Mouse (Mus musculus): ENCODE results near the gene Gmpr2. TPM values are rescaled to one million over a fixed set of nuclear protein-coding genes. Genes with fewer than 3 reads are reported as not detected.
A peak's percentile ranks its signal among the peaks of the same experiment; 100 is the strongest.

The Gmpr2 gene
- total and polyA plus RNA-seq, 2 experiments, result 9.9 to 13.1 TPM

DNA sequence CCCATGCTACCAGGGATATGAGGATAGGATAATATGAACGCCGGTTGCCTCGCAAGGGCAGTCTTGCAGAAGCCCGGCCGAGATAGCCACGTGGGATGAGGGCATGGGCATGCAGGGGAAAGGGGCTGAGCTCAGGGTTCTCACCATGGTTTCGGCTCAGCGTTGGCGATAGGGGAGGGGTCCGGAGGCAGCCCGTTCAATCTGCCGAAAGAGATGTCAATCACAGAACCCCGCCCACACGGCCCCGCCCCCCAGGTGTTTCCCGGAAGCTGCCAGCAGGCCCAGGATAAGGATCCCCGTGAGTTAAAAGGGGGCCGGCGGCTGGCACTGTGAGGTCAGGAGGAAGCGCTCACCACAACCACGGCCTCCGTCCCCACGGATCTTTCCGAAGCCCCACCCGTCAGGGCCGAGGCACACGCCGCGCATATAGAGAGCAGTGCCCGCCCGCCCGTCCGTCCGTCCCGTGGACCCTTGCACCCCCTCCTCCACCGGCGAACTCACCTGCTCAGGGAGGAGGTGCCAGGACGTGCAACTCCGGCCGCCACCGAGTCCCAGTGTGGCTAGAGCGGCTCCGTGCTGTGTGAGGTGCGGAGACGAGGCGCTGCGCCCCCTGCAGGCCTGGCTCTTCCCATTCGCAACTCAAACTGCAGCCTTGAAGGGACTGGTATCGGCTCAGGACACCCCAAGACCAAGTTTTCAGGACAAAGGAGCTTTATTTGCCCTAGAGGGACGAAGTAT is 50.1 kb downstream of the Gmpr2 start, which contains the start of gene Rabggta:
TSS of gene Rabggta (minus strand) at position 564 of the 738 bp plus-strand sequence.
- WGBS, result under 1% methylated on average over 50 of the region's 50 CpGs

GRCm38 (mm10) chr14:55722438-55722945 is 50.8 kb downstream of the Gmpr2 start:
- H3K79me2 ChIP-seq (ENCODE audit: control insufficient read depth, insufficient read depth, low read length), result no peaks in the 10 kb centered on the region
- H3K36me3 ChIP-seq (ENCODE audit: control insufficient read depth, insufficient read depth, low read length), result peaks cover 3% of the 10 kb centered on the region; the same call in 1 of the 2 replicates
- H3K4me1 ChIP-seq (ENCODE audit: control insufficient read depth, insufficient read depth, low read length), result peaks cover 30% of the 10 kb centered on the region
- 25% methylated on average over 8 of the region's 8 CpGs for WGBS
- peak; percentile 67 for DNase-seq (ENCODE audit: extremely low read depth, low read depth, low spot score)
- no peaks in the 10 kb centered on the region for H3K27me3 ChIP-seq (ENCODE audit: control insufficient read depth, insufficient read depth, low read length)
- peak overlapping the region; percentile 72 for H3K27ac ChIP-seq (replicated peaks; ENCODE audit: insufficient read depth, low read depth, low read length)
- TF ChIP-seq POLR2A (IDR thresholded peaks at IDR 0.05; ENCODE audit: extremely low read depth, insufficient read depth, low read length) (no peak), CTCF (IDR thresholded peaks at IDR 0.05; ENCODE audit: low read depth, low read length) (no peak)
- H3K4me3 ChIP-seq (ENCODE audit: insufficient read depth, low read depth, low read length), result 0 out of 2 replicates have a peak overlapping the region, but pooled peaks have one; percentile 94
- peak overlapping the region; percentile 57 for H3K9ac ChIP-seq (ENCODE audit: low read depth, low read length)

More for the DNA sequence above, 50.1 kb downstream of the Gmpr2 start, which contains the start of gene Rabggta:
- peak; percentile 90 for DNase-seq (ENCODE audit: extremely low read depth, low read depth, low spot score)
- Histone ChIP-seq H3K27me3 (ENCODE audit: control insufficient read depth, insufficient read depth, low read length) (no peaks in the 10 kb centered on the region), H3K27ac (replicated peaks; ENCODE audit: insufficient read depth, low read depth, low read length) (peak within 1 kb of the TSS; percentile 96), H3K79me2 (ENCODE audit: control insufficient read depth, insufficient read depth, low read length) (no peaks in the 10 kb centered on the region), H3K36me3 (ENCODE audit: control insufficient read depth, insufficient read depth, low read length) (peaks cover 3% of the 10 kb centered on the region; the same call in 1 of the 2 replicates), H3K9ac (ENCODE audit: low read depth, low read length) (peak within 1 kb of the TSS; percentile 97), H3K4me3 (ENCODE audit: insufficient read depth, low read depth, low read length) (peak within 1 kb of the TSS; percentile 94), H3K4me1 (ENCODE audit: control insufficient read depth, insufficient read depth, low read length) (peaks cover 26% of the 10 kb centered on the region)
- TF ChIP-seq CTCF (IDR thresholded peaks at IDR 0.05; ENCODE audit: low read depth, low read length) (peak; percentile 95), POLR2A (IDR thresholded peaks at IDR 0.05; ENCODE audit: extremely low read depth, insufficient read depth, low read length) (0 out of 2 replicates have a peak, but pooled peaks have one; percentile 45)

DNA sequence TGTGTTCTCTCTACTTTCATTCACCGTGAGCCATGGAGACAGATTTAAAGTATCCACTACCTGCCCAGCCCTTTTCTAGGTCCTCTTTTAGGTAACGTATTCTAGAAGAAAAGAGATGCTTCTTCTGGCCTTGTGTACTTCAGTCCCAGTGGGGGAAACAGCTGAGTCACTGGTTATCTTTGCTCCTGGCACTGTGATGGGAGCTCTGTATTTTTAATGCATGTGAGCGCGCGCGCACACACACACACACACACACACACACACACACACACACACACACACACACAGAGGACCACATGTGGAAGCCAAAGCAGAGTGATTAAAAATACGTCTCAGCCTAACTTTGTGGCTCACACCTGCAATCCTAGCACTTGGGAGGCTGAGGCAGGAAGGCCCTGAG is 51.7 kb downstream of the Gmpr2 start:
- Histone ChIP-seq H3K36me3 (ENCODE audit: control insufficient read depth, insufficient read depth, low read length) (no peaks in the 10 kb centered on the region), H3K27ac (replicated peaks; ENCODE audit: insufficient read depth, low read depth, low read length) (peak overlapping the region; percentile 35), H3K9ac (ENCODE audit: low read depth, low read length) (no peak overlapping the region), H3K4me1 (ENCODE audit: control insufficient read depth, insufficient read depth, low read length) (peaks cover 30% of the 10 kb centered on the region), H3K4me3 (ENCODE audit: insufficient read depth, low read depth, low read length) (no peak overlapping the region), H3K27me3 (ENCODE audit: control insufficient read depth, insufficient read depth, low read length) (no peaks in the 10 kb centered on the region), H3K79me2 (ENCODE audit: control insufficient read depth, insufficient read depth, low read length) (no peaks in the 10 kb centered on the region)
- WGBS, result 88% methylated on average over 7 of the region's 7 CpGs
- no peak for DNase-seq (ENCODE audit: extremely low read depth, low read depth, low spot score)
- TF ChIP-seq POLR2A (IDR thresholded peaks at IDR 0.05; ENCODE audit: extremely low read depth, insufficient read depth, low read length) (no peak), CTCF (IDR thresholded peaks at IDR 0.05; ENCODE audit: low read depth, low read length) (no peak)

- H3K27ac ChIP-seq (replicated peaks; ENCODE audit: insufficient read depth, low read depth, low read length), result peak overlapping the region; percentile 53
- no peak for TF ChIP-seq CTCF (IDR thresholded peaks at IDR 0.05; ENCODE audit: low read depth, low read length)
- no peak for TF ChIP-seq POLR2A (IDR thresholded peaks at IDR 0.05; ENCODE audit: extremely low read depth, insufficient read depth, low read length)
- no peak overlapping the region for H3K9ac ChIP-seq (ENCODE audit: low read depth, low read length)
- no peaks in the 10 kb centered on the region for H3K27me3 ChIP-seq (ENCODE audit: control insufficient read depth, insufficient read depth, low read length)
- H3K4me3 ChIP-seq (ENCODE audit: insufficient read depth, low read depth, low read length), result no peak overlapping the region
- H3K36me3 ChIP-seq (ENCODE audit: control insufficient read depth, insufficient read depth, low read length), result no peaks in the 10 kb centered on the region
- DNase-seq (ENCODE audit: extremely low read depth, low read depth, low spot score), result peak; percentile 96
- peaks cover 30% of the 10 kb centered on the region for H3K4me1 ChIP-seq (ENCODE audit: control insufficient read depth, insufficient read depth, low read length)
- H3K79me2 ChIP-seq (ENCODE audit: control insufficient read depth, insufficient read depth, low read length), result no peaks in the 10 kb centered on the region
- WGBS, result 2% methylated on average over 8 of the region's 8 CpGs
Measured at GRCm38 (mm10) chr14:55724411-55724871, 52.7 kb downstream of the Gmpr2 start.

- Histone ChIP-seq H3K36me3 (ENCODE audit: control insufficient read depth, insufficient read depth, low read length) (no peaks in the 10 kb centered on the region), H3K79me2 (ENCODE audit: control insufficient read depth, insufficient read depth, low read length) (no peaks in the 10 kb centered on the region), H3K4me3 (ENCODE audit: insufficient read depth, low read depth, low read length) (no peak overlapping the region), H3K9ac (ENCODE audit: low read depth, low read length) (no peak overlapping the region), H3K4me1 (ENCODE audit: control insufficient read depth, insufficient read depth, low read length) (peaks cover 25% of the 10 kb centered on the region), H3K27me3 (ENCODE audit: control insufficient read depth, insufficient read depth, low read length) (no peaks in the 10 kb centered on the region), H3K27ac (replicated peaks; ENCODE audit: insufficient read depth, low read depth, low read length) (peak overlapping the region; percentile 65)
- peak; percentile 96 for DNase-seq (ENCODE audit: extremely low read depth, low read depth, low spot score)
- no peak for TF ChIP-seq POLR2A (IDR thresholded peaks at IDR 0.05; ENCODE audit: extremely low read depth, insufficient read depth, low read length)
- no peak for TF ChIP-seq CTCF (IDR thresholded peaks at IDR 0.05; ENCODE audit: low read depth, low read length)
Measured at GRCm38 (mm10) chr14:55726261-55726660, 54.5 kb downstream of the Gmpr2 start.

All from liver, adult 2 months (tissue).